Mouse (Mus musculus) forebrain, embryonic 10.5 days (tissue): ENCODE data around the gene Wdr45. TPM values are rescaled to one million over a fixed set of nuclear protein-coding genes. Genes with fewer than 3 reads are reported as not detected.

Source experiments
- DNase-seq: peaks from one replicate; pipeline ENCODE4 v3.0.0-alpha.2; 2017; ENCODE audit warnings: low spot score; ENCODE audit errors: extremely low spot score
- H3K27ac ChIP-seq: fragments of 300-500 bp; sonication (generic); 2 replicates; pipeline ENCODE4 v1.5.1; 2016; ENCODE audit warnings: mild to moderate bottlenecking
- H3K27me3 ChIP-seq: fragments of 300-500 bp; sonication (generic); 2 replicates; pipeline ENCODE4 v1.6.1; 2016; ENCODE audit warnings: mild to moderate bottlenecking; ENCODE audit not compliant: poor library complexity, severe bottlenecking
- H3K36me3 ChIP-seq: fragments of 300-500 bp; sonication (generic); replicated peaks from 2 replicates; pipeline ENCODE4 v1.6.1; 2016; ENCODE audit warnings: mild to moderate bottlenecking, moderate library complexity
- H3K4me1 ChIP-seq: fragments of 300-500 bp; sonication (generic); 2 replicates; pipeline ENCODE4 v1.6.1; 2016
- H3K4me3 ChIP-seq: fragments of 300-500 bp; sonication (generic); 2 replicates; pipeline ENCODE4 v1.5.1; 2016; ENCODE audit warnings: mild to moderate bottlenecking, moderate library complexity
- H3K9me3 ChIP-seq: fragments of 300-500 bp; sonication (generic); 2 replicates; pipeline ENCODE4 v1.6.1; 2016; ENCODE audit warnings: mild to moderate bottlenecking, moderate library complexity
- WGBS: fragments of 180-500 bp; shearing (Covaris S2); methylation state at CpG from one replicate; pipeline ENCODE4 v1.1.7; 2016; 5-methylcytosine and 5-hydroxymethylcytosine counted together
- polyA plus RNA-seq: library from polyadenylated mRNA; unstranded; fragments of >200 nt; fragmentation: Nextera tagmentation; extraction: Ambion mirVana; gene quantifications from 2 replicates; pipeline ENCODE4 v1.2.1, GENCODE M21; 2016

Gene Wdr45
- polyA plus RNA-seq, 1 experiment from 2014 or later: 20.0 TPM

GRCm38 (mm10) chrX:7725841-7726240, 11.7 kb downstream of the Wdr45 start:
- WGBS: 86% methylated on average over 12 of the region's 12 CpGs
- H3K27me3 ChIP-seq: no peaks in the 10 kb centered on the region

GRCm38 (mm10) chrX:7727176-7727575, 13.0 kb downstream of the Wdr45 start:
- no peak overlapping the region for H3K27ac ChIP-seq
- peaks cover 23% of the 10 kb centered on the region for H3K4me1 ChIP-seq
- H3K9me3 ChIP-seq: 0 out of 2 replicates have a peak, but pooled peaks cover 2% of the 10 kb centered on the region
- H3K4me3 ChIP-seq: no peak overlapping the region
- peaks cover 22% of the 10 kb centered on the region for H3K36me3 ChIP-seq
- no peak for DNase-seq
- H3K27me3 ChIP-seq: no peaks in the 10 kb centered on the region
- WGBS: 91% methylated on average over 13 of the region's 13 CpGs

More at GRCm38 (mm10) chrX:7725841-7726240, 11.7 kb downstream of the Wdr45 start:
- peaks cover 23% of the 10 kb centered on the region for H3K4me1 ChIP-seq
- 0 out of 2 replicates have a peak, but pooled peaks cover 2% of the 10 kb centered on the region for H3K9me3 ChIP-seq
- no peak for DNase-seq
- H3K4me3 ChIP-seq: no peak overlapping the region
- no peak overlapping the region for H3K27ac ChIP-seq
- H3K36me3 ChIP-seq: peaks cover 22% of the 10 kb centered on the region

GRCm38 (mm10) chrX:7728215-7728921, 14.2 kb downstream of the Wdr45 start, which contains the start of gene Praf2:
Gene Praf2 (plus strand): TSS chrX:7728439.
- Histone ChIP-seq H3K27ac (peak within 1 kb of the TSS; percentile 81), H3K27me3 (no peaks in the 10 kb centered on the region), H3K36me3 (peaks cover 26% of the 10 kb centered on the region), H3K4me1 (peaks cover 16% of the 10 kb centered on the region), H3K4me3 (peak within 1 kb of the TSS; percentile 56), H3K9me3 (peaks cover 6% of the 10 kb centered on the region; the same call in 1 of the 2 replicates)
- peak; percentile 68 for DNase-seq
- 19% methylated on average over 42 of the region's 42 CpGs for WGBS

GRCm38 (mm10) chrX:7728922-7729265, 14.8 kb downstream of the Wdr45 start:
- H3K9me3 ChIP-seq: peaks cover 6% of the 10 kb centered on the region; the same call in 1 of the 2 replicates
- peak overlapping the region; percentile 81 for H3K27ac ChIP-seq
- peaks cover 25% of the 10 kb centered on the region for H3K36me3 ChIP-seq
- H3K4me1 ChIP-seq: peaks cover 21% of the 10 kb centered on the region
- 33% methylated on average over 4 of the region's 4 CpGs for whole genome bisulfite sequencing
- no peaks in the 10 kb centered on the region for H3K27me3 ChIP-seq
- H3K4me3 ChIP-seq: peak overlapping the region; percentile 56
- no peak for DNase-seq

- WGBS: 32% methylated on average over 24 of the region's 26 CpGs
- Histone ChIP-seq H3K27me3 (no peaks in the 10 kb centered on the region), H3K9me3 (peaks cover 4% of the 10 kb centered on the region; the same call in 1 of the 2 replicates), H3K4me1 (peaks cover 18% of the 10 kb centered on the region), H3K36me3 (peaks cover 28% of the 10 kb centered on the region), H3K4me3 (peak overlapping the region; percentile 18; the same call in 1 of the 2 replicates), H3K27ac (no peak overlapping the region)
- peak; percentile 52 for DNase-seq
Measured at GRCm38 (mm10) chrX:7733571-7734156, 19.5 kb downstream of the Wdr45 start.

- no peak for DNase-seq
- Histone ChIP-seq H3K36me3 (peaks cover 24% of the 10 kb centered on the region), H3K9me3 (no peaks in the 10 kb centered on the region), H3K27ac (no peak overlapping the region), H3K27me3 (no peaks in the 10 kb centered on the region), H3K4me1 (peaks cover 3% of the 10 kb centered on the region; the same call in 1 of the 2 replicates), H3K4me3 (no peak overlapping the region)
- WGBS: 72% methylated on average over 14 of the region's 14 CpGs
Measured at GRCm38 (mm10) chrX:7739336-7740081, 25.4 kb downstream of the Wdr45 start.

- Histone ChIP-seq H3K27me3 (no peaks in the 10 kb centered on the region), H3K9me3 (no peaks in the 10 kb centered on the region), H3K36me3 (peaks cover 19% of the 10 kb centered on the region), H3K4me3 (no peak overlapping the region), H3K27ac (no peak overlapping the region), H3K4me1 (peaks cover 3% of the 10 kb centered on the region; the same call in 1 of the 2 replicates)
- DNase-seq: no peak
- 71% methylated on average over 10 of the region's 10 CpGs for WGBS
Measured at GRCm38 (mm10) chrX:7740082-7740819, 26.1 kb downstream of the Wdr45 start.

GRCm38 (mm10) chrX:7741103-7741502, 27.0 kb downstream of the Wdr45 start:
- Histone ChIP-seq H3K4me1 (peaks cover 3% of the 10 kb centered on the region; the same call in 1 of the 2 replicates), H3K27me3 (no peaks in the 10 kb centered on the region), H3K4me3 (no peak overlapping the region), H3K27ac (no peak overlapping the region), H3K36me3 (peaks cover 17% of the 10 kb centered on the region), H3K9me3 (no peaks in the 10 kb centered on the region)
- no peak for DNase-seq
- whole genome bisulfite sequencing: 79% methylated on average over 5 of the region's 5 CpGs

GRCm38 (mm10) chrX:7743470-7743869, 29.3 kb downstream of the Wdr45 start:
- Histone ChIP-seq H3K36me3 (no peaks in the 10 kb centered on the region), H3K27me3 (no peaks in the 10 kb centered on the region), H3K9me3 (no peaks in the 10 kb centered on the region), H3K4me3 (no peak overlapping the region), H3K27ac (no peak overlapping the region), H3K4me1 (peaks cover 3% of the 10 kb centered on the region; the same call in 1 of the 2 replicates)
- no peak for DNase-seq
- 63% methylated on average over 5 of the region's 5 CpGs for WGBS

- H3K27me3 ChIP-seq: no peaks in the 10 kb centered on the region
- H3K4me3 ChIP-seq: no peak overlapping the region
- no peaks in the 10 kb centered on the region for H3K9me3 ChIP-seq
- WGBS: 85% methylated on average over 1 of the region's 1 CpGs
- H3K36me3 ChIP-seq: no peaks in the 10 kb centered on the region
- no peak overlapping the region for H3K27ac ChIP-seq
- no peak for DNase-seq
- peaks cover 6% of the 10 kb centered on the region for H3K4me1 ChIP-seq
Measured at GRCm38 (mm10) chrX:7744940-7745339, 30.8 kb downstream of the Wdr45 start.

- Histone ChIP-seq H3K27me3 (no peaks in the 10 kb centered on the region), H3K4me3 (no peak overlapping the region), H3K36me3 (no peaks in the 10 kb centered on the region), H3K9me3 (peaks cover 2% of the 10 kb centered on the region; the same call in 1 of the 2 replicates), H3K4me1 (peaks cover 9% of the 10 kb centered on the region), H3K27ac (no peak overlapping the region)
- DNase-seq: no peak
- 92% methylated on average over 8 of the region's 8 CpGs for WGBS
Measured at GRCm38 (mm10) chrX:7745429-7745828, 31.3 kb downstream of the Wdr45 start.
